Mouse (Mus musculus) G1E (cell line): ENCODE results near the gene Nacc2.

Experiments used
- CTCF ChIP-seq: IDR thresholded peaks from 2 replicates; pipeline ENCODE4 v1.5.1; 2012; ENCODE audit warnings: low read depth, low read length, inconsistent platforms, mixed read lengths
- GATA2 ChIP-seq: IDR thresholded peaks from 2 replicates; pipeline ENCODE4 v1.6.1; 2012; ENCODE audit warnings: low read depth, low read length, inconsistent platforms, borderline replicate concordance
- POLR2AphosphoS5 ChIP-seq: IDR thresholded peaks from 2 replicates; pipeline ENCODE4 v1.6.1; 2012; ENCODE audit warnings: low read depth, low read length, inconsistent platforms; ENCODE audit not compliant: insufficient replicate concordance
- TAL1 ChIP-seq: conservative IDR thresholded peaks from 2 replicates; pipeline ENCODE4 v1.6.1; 2012; ENCODE audit warnings: low read depth, low read length, inconsistent platforms, mixed read lengths

DNA sequence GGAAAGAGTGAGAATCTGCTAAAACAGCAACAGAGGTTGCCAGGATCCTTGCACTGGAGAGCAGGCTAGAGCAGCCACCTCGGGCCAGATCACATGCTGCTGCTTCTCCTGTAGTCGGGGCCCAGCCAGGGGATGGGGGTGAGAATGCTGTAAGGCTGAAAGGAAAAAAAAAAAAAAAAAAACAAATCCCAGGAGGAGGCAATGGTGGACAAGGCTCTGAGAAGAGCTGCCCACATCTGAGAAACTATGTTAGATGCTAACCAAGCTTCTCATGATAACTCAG, 3.8 kb downstream of the Nacc2 start:
- TF ChIP-seq CTCF (no peak), GATA2 (no peak), TAL1 (no peak), POLR2AphosphoS5 (no peak)
